Mouse (Mus musculus): ENCODE measurements around the gene Gm4969. TPM values are rescaled to one million over a fixed set of nuclear protein-coding genes. Genes with fewer than 3 reads are reported as not detected.

The Gm4969 gene
- polyA plus RNA-seq, 1 experiment from 2014 or later = 4.5 TPM

DNA sequence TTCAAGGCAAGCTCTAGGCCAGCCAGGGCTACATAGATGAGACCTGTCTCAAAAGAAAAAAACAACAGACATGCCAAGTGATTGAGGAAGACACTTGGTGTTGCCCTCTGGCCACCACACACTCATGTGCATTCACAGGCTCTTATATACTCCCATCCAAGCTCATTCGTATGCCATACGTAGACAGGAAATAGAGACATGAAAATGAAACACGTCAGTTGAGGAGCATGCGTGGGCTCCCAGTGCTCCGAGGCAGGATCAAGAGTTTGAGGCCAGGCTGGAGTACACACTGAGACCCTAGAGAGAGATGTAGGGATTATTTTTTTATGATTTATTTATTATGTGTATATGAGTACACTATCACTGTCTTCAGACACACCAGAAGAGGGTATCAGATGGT is 11.2 kb upstream of the Gm4969 start:
- Histone ChIP-seq H3K27me3 (ENCODE audit: control insufficient read depth, insufficient read depth, low read length) (no peaks in the 10 kb centered on the region), H3K4me2 (replicated peaks; ENCODE audit: low read depth, low read length) (no peak overlapping the region), H3K36me3 (ENCODE audit: control insufficient read depth, insufficient read depth, low read length) (peaks cover 4% of the 10 kb centered on the region; the same call in 1 of the 2 replicates), H3K4me1 (ENCODE audit: control insufficient read depth, insufficient read depth, low read length) (peaks cover 7% of the 10 kb centered on the region; the same call in 1 of the 2 replicates), H3K9me3 (ENCODE audit: control insufficient read depth, low read length) (no peaks in the 10 kb centered on the region), H3K4me3 (ENCODE audit: low read length) (no peak overlapping the region), H3K9ac (ENCODE audit: low read depth, low read length) (no peak overlapping the region), H3K27ac (ENCODE audit: low read depth, low read length) (no peak overlapping the region)
- no peak for ATAC-seq (ENCODE audit: low FRiP score, low TSS enrichment)
- WGBS = 98% methylated on average over 5 of the region's 5 CpGs

DNA sequence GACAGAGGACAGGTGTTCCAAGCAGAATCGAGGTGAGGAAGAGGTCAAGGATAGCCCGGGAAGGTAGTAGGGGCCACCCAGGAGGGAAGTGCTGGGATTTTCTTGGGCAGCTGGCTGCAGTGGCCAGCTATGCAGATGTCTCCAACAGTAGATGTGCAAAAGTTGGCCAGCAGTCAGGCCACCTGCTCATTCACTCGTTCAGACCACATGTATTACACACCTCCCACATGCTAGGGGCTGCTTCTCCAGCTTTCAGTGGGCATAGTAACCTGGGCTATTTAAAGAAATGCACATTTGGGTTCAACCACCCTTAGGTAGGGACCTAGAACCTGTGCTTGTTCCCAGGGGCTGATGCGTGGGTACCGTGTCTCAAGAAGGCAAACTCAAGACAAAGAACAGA is 9.6 kb upstream of the Gm4969 start:
- no peaks in the 10 kb centered on the region for H3K27me3 ChIP-seq (ENCODE audit: control insufficient read depth, insufficient read depth, low read length)
- peaks cover 4% of the 10 kb centered on the region; the same call in 1 of the 2 replicates for H3K36me3 ChIP-seq (ENCODE audit: control insufficient read depth, insufficient read depth, low read length)
- H3K9me3 ChIP-seq (ENCODE audit: control insufficient read depth, low read length) = no peaks in the 10 kb centered on the region
- no peak for ATAC-seq (ENCODE audit: low FRiP score, low TSS enrichment)
- 84% methylated on average over 5 of the region's 5 CpGs for WGBS
- H3K4me3 ChIP-seq (ENCODE audit: low read length) = no peak overlapping the region
- no peak overlapping the region for H3K9ac ChIP-seq (ENCODE audit: low read depth, low read length)
- no peak overlapping the region for H3K4me2 ChIP-seq (replicated peaks; ENCODE audit: low read depth, low read length)
- peaks cover 7% of the 10 kb centered on the region; the same call in 1 of the 2 replicates for H3K4me1 ChIP-seq (ENCODE audit: control insufficient read depth, insufficient read depth, low read length)
- H3K27ac ChIP-seq (ENCODE audit: low read depth, low read length) = no peak overlapping the region

GRCm38 (mm10) chr7:19124713-19125112 is 6.5 kb upstream of the Gm4969 start:
- Histone ChIP-seq H3K27ac (ENCODE audit: low read depth, low read length) (no peak overlapping the region), H3K36me3 (ENCODE audit: control insufficient read depth, insufficient read depth, low read length) (0 out of 2 replicates have a peak, but pooled peaks cover 4% of the 10 kb centered on the region), H3K4me3 (ENCODE audit: low read length) (no peak overlapping the region), H3K9ac (ENCODE audit: low read depth, low read length) (peak overlapping the region; percentile 19; the same call in 1 of the 2 replicates), H3K27me3 (ENCODE audit: control insufficient read depth, insufficient read depth, low read length) (no peaks in the 10 kb centered on the region), H3K4me2 (replicated peaks; ENCODE audit: low read depth, low read length) (no peak overlapping the region), H3K4me1 (ENCODE audit: control insufficient read depth, insufficient read depth, low read length) (peaks cover 10% of the 10 kb centered on the region), H3K9me3 (ENCODE audit: control insufficient read depth, low read length) (no peaks in the 10 kb centered on the region)
- 74% methylated on average over 6 of the region's 6 CpGs for WGBS
- ATAC-seq (ENCODE audit: low FRiP score, low TSS enrichment) = no peak

DNA sequence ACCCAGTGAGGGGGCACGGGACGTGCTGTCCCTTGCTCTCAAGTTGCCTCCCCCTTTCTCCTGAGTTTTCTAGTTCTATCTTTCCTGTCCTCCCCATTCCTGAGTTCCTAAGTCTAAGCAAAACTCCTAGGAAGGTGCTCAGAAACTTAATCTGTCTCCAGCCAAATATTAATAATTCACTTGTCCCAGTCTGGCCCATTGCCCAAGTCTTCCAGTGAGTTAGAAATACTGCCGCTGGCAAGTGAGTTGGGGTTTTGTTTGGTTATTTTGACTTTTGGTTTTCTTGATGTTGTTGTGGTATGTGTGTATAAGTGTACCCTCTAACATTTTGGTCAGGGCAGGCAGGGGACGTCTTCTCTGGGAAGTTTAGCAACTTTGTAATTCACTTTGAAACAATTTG is 3.5 kb upstream of the Gm4969 start:
- Histone ChIP-seq H3K36me3 (ENCODE audit: control insufficient read depth, insufficient read depth, low read length) (no peaks in the 10 kb centered on the region), H3K27ac (ENCODE audit: low read depth, low read length) (no peak overlapping the region), H3K4me3 (ENCODE audit: low read length) (no peak overlapping the region), H3K9ac (ENCODE audit: low read depth, low read length) (no peak overlapping the region), H3K4me2 (replicated peaks; ENCODE audit: low read depth, low read length) (no peak overlapping the region), H3K4me1 (ENCODE audit: control insufficient read depth, insufficient read depth, low read length) (peaks cover 16% of the 10 kb centered on the region), H3K9me3 (ENCODE audit: control insufficient read depth, low read length) (peaks cover 7% of the 10 kb centered on the region), H3K27me3 (ENCODE audit: control insufficient read depth, insufficient read depth, low read length) (no peaks in the 10 kb centered on the region)
- ATAC-seq (ENCODE audit: low FRiP score, low TSS enrichment) = no peak
- WGBS = 92% methylated on average over 4 of the region's 4 CpGs

GRCm38 (mm10) chr7:19119631-19120429 is 1.7 kb upstream of the Gm4969 start, which contains the start of gene Fbxo46:
TSS of gene Fbxo46 (plus strand) at chr7:19119859.
- peak; percentile 95 for ATAC-seq (ENCODE audit: low FRiP score, low TSS enrichment)
- Histone ChIP-seq H3K4me3 (ENCODE audit: low read length) (peak within 1 kb of the TSS; percentile 63), H3K27me3 (ENCODE audit: control insufficient read depth, insufficient read depth, low read length) (no peaks in the 10 kb centered on the region), H3K4me1 (ENCODE audit: control insufficient read depth, insufficient read depth, low read length) (peaks cover 16% of the 10 kb centered on the region), H3K36me3 (ENCODE audit: control insufficient read depth, insufficient read depth, low read length) (no peaks in the 10 kb centered on the region), H3K9ac (ENCODE audit: low read depth, low read length) (peak within 1 kb of the TSS; percentile 68), H3K9me3 (ENCODE audit: control insufficient read depth, low read length) (peaks cover 7% of the 10 kb centered on the region), H3K27ac (ENCODE audit: low read depth, low read length) (no peak within 1 kb of the TSS), H3K4me2 (replicated peaks; ENCODE audit: low read depth, low read length) (peak within 1 kb of the TSS; percentile 91)
- 2% methylated on average over 34 of the region's 34 CpGs for WGBS

- WGBS = 93% methylated on average over 8 of the region's 8 CpGs
- Histone ChIP-seq H3K27ac (ENCODE audit: low read depth, low read length) (no peak overlapping the region), H3K9ac (ENCODE audit: low read depth, low read length) (no peak overlapping the region), H3K36me3 (ENCODE audit: control insufficient read depth, insufficient read depth, low read length) (no peaks in the 10 kb centered on the region), H3K9me3 (ENCODE audit: control insufficient read depth, low read length) (peaks cover 7% of the 10 kb centered on the region), H3K27me3 (ENCODE audit: control insufficient read depth, insufficient read depth, low read length) (no peaks in the 10 kb centered on the region), H3K4me3 (ENCODE audit: low read length) (no peak overlapping the region; the same call in 1 of the 2 replicates), H3K4me2 (replicated peaks; ENCODE audit: low read depth, low read length) (no peak overlapping the region), H3K4me1 (ENCODE audit: control insufficient read depth, insufficient read depth, low read length) (peaks cover 16% of the 10 kb centered on the region)
- ATAC-seq (ENCODE audit: low FRiP score, low TSS enrichment) = peak; percentile 28
These were observed 915 bp upstream of the Gm4969 start for GRCm38 (mm10) chr7:19119083-19119482.

DNA sequence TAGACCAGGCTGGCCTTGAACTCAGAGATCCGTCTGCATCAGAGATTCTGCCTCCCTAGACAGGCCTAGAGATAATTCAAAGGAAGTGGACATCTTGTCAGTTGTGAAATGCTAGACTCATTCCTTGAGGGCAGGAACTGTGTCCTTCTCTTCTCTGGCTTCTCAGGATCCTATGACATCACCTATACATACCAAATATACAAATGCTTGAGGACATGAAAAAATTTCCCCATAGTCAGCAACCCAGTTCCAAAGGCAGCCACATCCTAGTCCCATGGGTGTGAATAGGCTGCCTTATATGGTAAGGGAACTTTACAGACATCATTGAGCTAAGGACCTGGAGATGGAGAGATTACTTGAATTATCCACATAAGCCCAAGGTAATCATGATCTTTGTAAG is 8.6 kb downstream of the Gm4969 start:
- no peaks in the 10 kb centered on the region for H3K27me3 ChIP-seq (ENCODE audit: control insufficient read depth, insufficient read depth, low read length)
- H3K4me1 ChIP-seq (ENCODE audit: control insufficient read depth, insufficient read depth, low read length) = no peaks in the 10 kb centered on the region
- 69% methylated on average over 1 of the region's 1 CpGs for WGBS
- ATAC-seq (ENCODE audit: low FRiP score, low TSS enrichment) = no peak
- H3K4me3 ChIP-seq (ENCODE audit: low read length) = no peak overlapping the region
- no peak overlapping the region for H3K9ac ChIP-seq (ENCODE audit: low read depth, low read length)
- no peak overlapping the region for H3K4me2 ChIP-seq (replicated peaks; ENCODE audit: low read depth, low read length)
- no peaks in the 10 kb centered on the region for H3K9me3 ChIP-seq (ENCODE audit: control insufficient read depth, low read length)
- no peaks in the 10 kb centered on the region for H3K36me3 ChIP-seq (ENCODE audit: control insufficient read depth, insufficient read depth, low read length)
- H3K27ac ChIP-seq (ENCODE audit: low read depth, low read length) = no peak overlapping the region

GRCm38 (mm10) chr7:19107436-19107835 is 10.7 kb downstream of the Gm4969 start:
- no peak overlapping the region for H3K4me2 ChIP-seq (replicated peaks; ENCODE audit: low read depth, low read length)
- no peak for ATAC-seq (ENCODE audit: low FRiP score, low TSS enrichment)
- WGBS = 62% methylated on average over 3 of the region's 3 CpGs
- H3K4me3 ChIP-seq (ENCODE audit: low read length) = no peak overlapping the region
- H3K36me3 ChIP-seq (ENCODE audit: control insufficient read depth, insufficient read depth, low read length) = no peaks in the 10 kb centered on the region
- H3K9me3 ChIP-seq (ENCODE audit: control insufficient read depth, low read length) = no peaks in the 10 kb centered on the region
- H3K4me1 ChIP-seq (ENCODE audit: control insufficient read depth, insufficient read depth, low read length) = no peaks in the 10 kb centered on the region
- no peak overlapping the region for H3K27ac ChIP-seq (ENCODE audit: low read depth, low read length)
- H3K27me3 ChIP-seq (ENCODE audit: control insufficient read depth, insufficient read depth, low read length) = no peaks in the 10 kb centered on the region
- H3K9ac ChIP-seq (ENCODE audit: low read depth, low read length) = no peak overlapping the region

- Histone ChIP-seq H3K36me3 (ENCODE audit: control insufficient read depth, insufficient read depth, low read length) (no peaks in the 10 kb centered on the region), H3K4me3 (ENCODE audit: low read length) (no peak overlapping the region), H3K27ac (ENCODE audit: low read depth, low read length) (no peak overlapping the region), H3K4me2 (replicated peaks; ENCODE audit: low read depth, low read length) (no peak overlapping the region), H3K9ac (ENCODE audit: low read depth, low read length) (no peak overlapping the region), H3K9me3 (ENCODE audit: control insufficient read depth, low read length) (no peaks in the 10 kb centered on the region), H3K27me3 (ENCODE audit: control insufficient read depth, insufficient read depth, low read length) (no peaks in the 10 kb centered on the region), H3K4me1 (ENCODE audit: control insufficient read depth, insufficient read depth, low read length) (no peaks in the 10 kb centered on the region)
- no peak for ATAC-seq (ENCODE audit: low FRiP score, low TSS enrichment)
- WGBS = 85% methylated on average over 2 of the region's 2 CpGs
These were observed 13.7 kb downstream of the Gm4969 start for GRCm38 (mm10) chr7:19104486-19104885.

Measured in kidney, embryonic 14.5 days (tissue).